Mouse (Mus musculus) CH12.LX (cell line): ENCODE data around the gene Rasa4.

Experiments
- CHD1 ChIP-seq: IDR thresholded peaks from 2 replicates; pipeline ENCODE4 v1.6.1; 2012; ENCODE audit warnings: low read depth, low read length, improper control_type of control experiment, inconsistent platforms
- CTCF ChIP-seq, 2 experiments: IDR thresholded peaks in 1 of 2; conservative IDR thresholded peaks in 1 of 2; 2 replicates each; pipeline ENCODE4 v1.5.1; 2011 to 2012; ENCODE audit warnings: low read depth in 2 of 2, low read length in 2 of 2, improper control_type of control experiment in 1 of 2, inconsistent platforms in 1 of 2, mild to moderate bottlenecking in 1 of 2, moderate library complexity in 1 of 2
- ELF1 ChIP-seq: IDR thresholded peaks from 2 replicates; pipeline ENCODE4 v1.6.1; 2014; ENCODE audit warnings: low read depth, mild to moderate bottlenecking, inconsistent platforms, low read length, improper control_type of control experiment
- EP300 ChIP-seq: IDR thresholded peaks from 2 replicates; pipeline ENCODE4 v1.6.1; 2011; ENCODE audit warnings: low read length, improper control_type of control experiment
- GABPA ChIP-seq: IDR thresholded peaks from 2 replicates; pipeline ENCODE4 v1.6.1; 2012; ENCODE audit warnings: low read depth, low read length, improper control_type of control experiment, inconsistent platforms; ENCODE audit not compliant: insufficient replicate concordance
- JUND ChIP-seq: conservative IDR thresholded peaks from 2 replicates; pipeline ENCODE4 v1.6.1; 2011; ENCODE audit warnings: low read depth, low read length, improper control_type of control experiment
- MAFK ChIP-seq: IDR thresholded peaks from 2 replicates; pipeline ENCODE4 v1.6.1; 2011; ENCODE audit warnings: low read length, improper control_type of control experiment; ENCODE audit not compliant: insufficient replicate concordance
- MAZ ChIP-seq: IDR thresholded peaks from 2 replicates; pipeline ENCODE4 v1.6.1; 2012; ENCODE audit warnings: low read depth, mild to moderate bottlenecking, inconsistent platforms, low read length, improper control_type of control experiment, moderate library complexity
- MXI1 ChIP-seq: IDR thresholded peaks from 2 replicates; pipeline ENCODE4 v1.6.1; 2011; ENCODE audit warnings: mild to moderate bottlenecking, low read depth, low read length, improper control_type of control experiment
- NELFE ChIP-seq: IDR thresholded peaks from 2 replicates; pipeline ENCODE4 v1.6.1; 2011; ENCODE audit warnings: low read depth, low read length, improper control_type of control experiment
- POLR2A ChIP-seq: IDR thresholded peaks from 2 replicates; pipeline ENCODE4 v1.6.1; 2011; ENCODE audit warnings: low read depth, mild to moderate bottlenecking, improper control_type of control experiment, low read length
- RAD21 ChIP-seq: IDR thresholded peaks from 2 replicates; pipeline ENCODE4 v1.6.1; 2011; ENCODE audit warnings: low read depth, mild to moderate bottlenecking, low read length, improper control_type of control experiment, moderate library complexity
- TBP ChIP-seq: conservative IDR thresholded peaks from 2 replicates; pipeline ENCODE4 v1.6.1; 2011; ENCODE audit warnings: low read depth, low read length, improper control_type of control experiment
- ZMIZ1 ChIP-seq: IDR thresholded peaks from 2 replicates; pipeline ENCODE4 v1.6.1; 2012; ENCODE audit warnings: low read depth, mild to moderate bottlenecking, inconsistent platforms, low read length, improper control_type of control experiment

- TF ChIP-seq GABPA (no peak), ZMIZ1 (no peak), POLR2A (no peak), CTCF (conservative IDR thresholded peaks at IDR 0.05 in 1 of 2, IDR thresholded peaks at IDR 0.05 in 1 of 2; ENCODE audit: low read depth in 2 of 2, low read length in 2 of 2) (no peak), MXI1 (no peak), EP300 (no peak), TBP (no peak), ELF1 (no peak), MAFK (no peak), CHD1 (no peak), MAZ (no peak), JUND (no peak), NELFE (no peak), RAD21 (no peak)
These were observed 63.2 kb downstream of the Rasa4 start for GRCm38 (mm10) chr5:136146936-136147335.
